Mouse (Mus musculus): ENCODE results near the gene Pdhb. TPM values are rescaled to one million over a fixed set of nuclear protein-coding genes. Genes with fewer than 3 reads are reported as not detected.

The Pdhb gene
- polyA plus RNA-seq, 1 experiment from 2014 or later: 225 TPM

DNA sequence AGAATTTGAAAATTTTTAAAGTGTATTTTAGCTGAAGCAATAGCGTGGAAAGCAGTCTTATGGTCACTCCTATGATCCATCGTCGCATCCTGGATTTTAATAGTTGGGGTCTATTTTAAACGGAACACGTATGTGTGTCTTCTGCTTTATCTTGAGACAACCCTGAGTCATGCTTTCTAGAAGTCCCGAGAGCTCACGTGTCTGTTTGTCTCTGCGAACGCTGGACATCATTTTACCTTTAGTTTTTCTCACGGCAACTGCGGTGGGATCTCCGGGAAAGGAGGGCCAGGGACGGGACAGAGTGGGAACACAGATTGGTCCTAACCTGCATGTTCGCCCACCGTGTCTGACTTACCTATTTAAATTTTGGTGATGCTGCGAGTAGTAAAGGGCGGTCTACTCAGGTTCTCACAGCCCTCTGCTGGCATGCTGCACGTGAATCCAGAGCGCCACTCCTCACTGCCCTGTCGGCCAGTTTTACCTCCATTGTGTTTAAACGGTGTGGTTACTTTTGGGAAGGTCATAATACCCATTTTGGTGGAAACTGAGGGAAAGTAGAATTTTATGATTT is 42.5 kb upstream of the Pdhb start:
- ATAC-seq (ENCODE audit: insufficient read depth, low FRiP score, low TSS enrichment) (no peak), DNase-seq (ENCODE audit: low spot score) (peak; percentile 14)
- Histone ChIP-seq H3K4me2 (ENCODE audit: low read depth) (peak overlapping the region; percentile 69), H3K9ac (ENCODE audit: low read length) (no peak overlapping the region), H3K4me1 (ENCODE audit: control insufficient read depth, insufficient read depth, low read length) (peaks cover 17% of the 10 kb centered on the region), H3K27ac (ENCODE audit: low read depth, low read length) (no peak overlapping the region), H3K36me3 (ENCODE audit: control insufficient read depth, insufficient read depth, low read length) (no peaks in the 10 kb centered on the region), H3K27me3 (ENCODE audit: control insufficient read depth, insufficient read depth, low read length) (peaks cover 8% of the 10 kb centered on the region; the same call in 1 of the 2 replicates), H3K4me3 (ENCODE audit: low read depth, low read length) (peak overlapping the region; percentile 73), H3K9me3 (ENCODE audit: control insufficient read depth, low read length) (no peaks in the 10 kb centered on the region)
- 15% methylated on average over 21 of the region's 21 CpGs for WGBS

DNA sequence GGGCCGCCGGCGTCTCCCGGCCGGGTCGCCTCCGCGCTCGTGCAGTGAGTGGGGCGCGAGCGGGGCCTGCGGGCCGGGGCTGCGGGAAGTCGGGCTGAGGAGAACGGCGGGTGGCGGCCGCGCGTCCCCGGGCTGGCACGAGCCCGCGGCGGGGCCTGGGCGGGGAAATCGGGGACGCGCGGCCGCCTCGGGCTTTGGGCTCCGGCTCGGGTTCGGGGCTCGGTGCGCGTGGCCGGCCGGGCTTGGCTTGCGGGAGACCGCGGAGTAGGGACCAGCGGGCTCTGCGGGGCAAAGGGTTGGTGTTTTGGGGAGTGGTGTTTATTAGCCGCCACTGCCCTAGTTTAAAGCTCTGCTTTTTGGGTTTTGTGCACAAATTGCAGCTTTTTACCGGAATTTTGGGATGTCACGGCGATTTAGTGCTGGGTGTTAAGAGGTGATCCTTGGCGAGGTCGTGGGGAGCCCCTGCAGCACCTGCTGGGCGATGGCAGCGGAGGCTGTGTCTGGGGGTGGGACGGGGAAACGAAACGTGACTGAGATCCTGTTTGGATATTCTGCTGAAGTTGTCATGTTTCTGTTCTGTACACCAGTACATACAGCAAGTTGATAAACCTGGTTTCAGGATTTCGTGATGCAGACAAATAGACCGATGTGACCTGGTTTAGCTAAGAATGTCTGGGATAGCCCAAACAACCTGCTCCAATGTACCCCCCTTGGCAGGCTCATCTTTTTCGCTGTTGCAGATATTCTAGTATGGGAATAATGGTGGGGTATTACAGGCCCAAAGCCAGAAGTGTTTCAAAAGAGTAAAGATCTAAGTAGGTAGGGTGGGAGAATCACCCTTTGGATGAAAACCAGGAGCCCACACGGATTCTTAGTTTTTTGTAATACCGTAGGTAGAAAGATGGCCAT is 41.7 kb upstream of the Pdhb start:
- no peaks in the 10 kb centered on the region for H3K9me3 ChIP-seq (ENCODE audit: control insufficient read depth, low read length)
- WGBS: 2% methylated on average over 45 of the region's 63 CpGs
- peaks cover 15% of the 10 kb centered on the region for H3K4me1 ChIP-seq (ENCODE audit: control insufficient read depth, insufficient read depth, low read length)
- H3K36me3 ChIP-seq (ENCODE audit: control insufficient read depth, insufficient read depth, low read length): no peaks in the 10 kb centered on the region
- peaks cover 8% of the 10 kb centered on the region; the same call in 1 of the 2 replicates for H3K27me3 ChIP-seq (ENCODE audit: control insufficient read depth, insufficient read depth, low read length)
- peak; percentile 78 for DNase-seq (ENCODE audit: low spot score)
- H3K4me2 ChIP-seq (ENCODE audit: low read depth): peak overlapping the region; percentile 69
- H3K9ac ChIP-seq (ENCODE audit: low read length): peak overlapping the region; percentile 87
- ATAC-seq (ENCODE audit: insufficient read depth, low FRiP score, low TSS enrichment): peak; percentile 76
- peak overlapping the region; percentile 73 for H3K4me3 ChIP-seq (ENCODE audit: low read depth, low read length)
- peak overlapping the region; percentile 87 for H3K27ac ChIP-seq (ENCODE audit: low read depth, low read length)

DNA sequence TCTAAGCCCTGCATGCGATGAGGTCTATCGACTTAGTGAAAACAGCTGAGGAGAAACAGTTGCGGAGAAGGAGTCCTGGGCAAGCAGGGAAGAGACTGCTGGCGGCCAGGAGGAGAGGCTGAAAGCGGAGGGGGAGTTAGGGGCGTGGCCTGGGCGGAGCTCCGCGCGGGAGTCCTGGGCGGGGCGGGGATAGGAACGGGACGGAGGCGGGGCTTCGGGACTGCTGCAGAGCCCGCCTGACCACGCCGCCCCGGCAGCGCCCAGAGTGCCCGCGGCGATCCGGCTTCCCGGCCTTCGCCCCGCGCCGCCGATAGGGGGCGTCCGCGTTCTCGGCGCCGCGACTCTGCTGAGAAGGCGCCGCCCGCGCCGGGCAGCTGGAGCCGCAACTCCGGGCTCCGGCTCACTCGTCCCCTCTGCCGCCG is 41.0 kb upstream of the Pdhb start, which contains the start of gene Kctd6:
Gene Kctd6, plus strand, starts transcription at position 338 of the 422 bp plus-strand sequence.
- under 1% methylated on average over 22 of the region's 49 CpGs for WGBS
- Histone ChIP-seq H3K27ac (ENCODE audit: low read depth, low read length) (peak within 1 kb of the TSS; percentile 87), H3K9me3 (ENCODE audit: control insufficient read depth, low read length) (no peaks in the 10 kb centered on the region), H3K4me2 (ENCODE audit: low read depth) (peak within 1 kb of the TSS; percentile 69), H3K27me3 (ENCODE audit: control insufficient read depth, insufficient read depth, low read length) (peaks cover 8% of the 10 kb centered on the region; the same call in 1 of the 2 replicates), H3K4me1 (ENCODE audit: control insufficient read depth, insufficient read depth, low read length) (peaks cover 12% of the 10 kb centered on the region), H3K9ac (ENCODE audit: low read length) (peak within 1 kb of the TSS; percentile 87), H3K36me3 (ENCODE audit: control insufficient read depth, insufficient read depth, low read length) (no peaks in the 10 kb centered on the region), H3K4me3 (ENCODE audit: low read depth, low read length) (peak within 1 kb of the TSS; percentile 73)
- DNase-seq (ENCODE audit: low spot score) (peak; percentile 98), ATAC-seq (ENCODE audit: insufficient read depth, low FRiP score, low TSS enrichment) (peak; percentile 97)

DNA sequence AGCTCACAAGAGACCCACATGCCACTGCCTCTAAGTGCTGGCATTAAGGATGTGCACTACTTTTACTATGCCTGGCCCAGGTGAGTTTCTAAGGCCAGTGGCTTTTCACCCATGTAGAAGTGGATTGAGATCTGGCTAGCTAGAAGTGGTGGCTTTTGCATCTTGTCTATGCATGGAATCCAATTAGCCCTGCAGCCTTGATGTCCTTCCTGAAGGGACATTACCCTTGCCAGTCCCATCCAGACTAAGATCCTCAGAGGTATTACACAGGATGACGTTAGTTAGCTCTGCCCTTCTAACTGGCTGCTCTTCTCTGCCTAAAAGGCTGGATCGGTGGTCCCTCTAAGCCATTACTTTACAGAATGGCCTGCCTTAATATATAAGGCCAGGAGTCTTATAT is 40.2 kb upstream of the Pdhb start:
- H3K36me3 ChIP-seq (ENCODE audit: control insufficient read depth, insufficient read depth, low read length): no peaks in the 10 kb centered on the region
- WGBS: 80% methylated on average over 2 of the region's 2 CpGs
- H3K4me3 ChIP-seq (ENCODE audit: low read depth, low read length): no peak overlapping the region
- no peak overlapping the region for H3K27ac ChIP-seq (ENCODE audit: low read depth, low read length)
- no peak overlapping the region for H3K4me2 ChIP-seq (ENCODE audit: low read depth)
- DNase-seq (ENCODE audit: low spot score) (no peak), ATAC-seq (ENCODE audit: insufficient read depth, low FRiP score, low TSS enrichment) (no peak)
- H3K9ac ChIP-seq (ENCODE audit: low read length): no peak overlapping the region
- H3K9me3 ChIP-seq (ENCODE audit: control insufficient read depth, low read length): no peaks in the 10 kb centered on the region
- H3K4me1 ChIP-seq (ENCODE audit: control insufficient read depth, insufficient read depth, low read length): peaks cover 6% of the 10 kb centered on the region; the same call in 1 of the 2 replicates
- H3K27me3 ChIP-seq (ENCODE audit: control insufficient read depth, insufficient read depth, low read length): peaks cover 8% of the 10 kb centered on the region; the same call in 1 of the 2 replicates

DNA sequence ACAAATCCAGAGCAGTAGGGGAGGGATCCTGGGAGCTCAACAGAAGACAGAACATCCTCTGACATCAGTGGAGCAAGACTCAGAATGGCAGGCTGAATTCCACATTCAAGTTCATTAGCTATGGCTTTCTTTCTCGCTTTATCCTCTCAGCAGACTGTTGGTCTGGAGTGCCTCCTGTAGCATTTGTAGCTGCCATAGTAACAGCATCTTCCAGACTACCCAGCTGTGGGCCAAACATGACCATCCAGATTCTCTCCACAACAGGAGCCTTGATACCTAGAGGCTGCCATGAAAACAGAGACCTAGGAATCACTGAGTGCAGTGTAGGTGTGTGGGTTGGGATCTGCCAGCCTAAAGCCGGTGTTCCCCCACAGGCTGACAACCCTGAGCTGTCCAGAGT is 37.1 kb upstream of the Pdhb start:
- Histone ChIP-seq H3K9me3 (ENCODE audit: control insufficient read depth, low read length) (no peaks in the 10 kb centered on the region), H3K27me3 (ENCODE audit: control insufficient read depth, insufficient read depth, low read length) (no peaks in the 10 kb centered on the region), H3K27ac (ENCODE audit: low read depth, low read length) (no peak overlapping the region), H3K4me3 (ENCODE audit: low read depth, low read length) (no peak overlapping the region), H3K36me3 (ENCODE audit: control insufficient read depth, insufficient read depth, low read length) (no peaks in the 10 kb centered on the region), H3K9ac (ENCODE audit: low read length) (no peak overlapping the region), H3K4me1 (ENCODE audit: control insufficient read depth, insufficient read depth, low read length) (peaks cover 7% of the 10 kb centered on the region; the same call in 1 of the 2 replicates), H3K4me2 (ENCODE audit: low read depth) (no peak overlapping the region)
- DNase-seq (ENCODE audit: low spot score) (no peak), ATAC-seq (ENCODE audit: insufficient read depth, low FRiP score, low TSS enrichment) (no peak)
- 96% methylated on average over 2 of the region's 2 CpGs for WGBS

DNA sequence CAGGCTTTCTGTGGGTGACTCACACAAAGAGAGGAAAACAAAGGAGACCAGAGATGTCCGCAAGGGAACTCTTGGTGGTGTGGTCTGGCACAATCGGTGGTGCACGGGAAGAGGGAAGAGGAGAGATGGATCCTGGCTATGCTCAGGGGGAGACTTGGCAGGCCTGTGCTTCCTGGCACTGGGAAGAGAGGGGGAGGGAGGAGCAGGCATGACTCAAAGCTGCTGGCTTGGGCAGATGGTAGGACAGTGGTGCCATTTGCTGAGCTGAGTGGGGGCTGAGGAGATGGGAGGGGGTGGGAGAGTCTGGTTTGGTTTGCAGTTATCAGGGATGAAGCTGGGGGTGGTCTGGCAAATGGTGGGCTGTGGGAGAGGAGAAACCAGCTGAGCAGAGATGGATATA is 36.1 kb upstream of the Pdhb start:
- H3K36me3 ChIP-seq (ENCODE audit: control insufficient read depth, insufficient read depth, low read length): no peaks in the 10 kb centered on the region
- no peak overlapping the region for H3K9ac ChIP-seq (ENCODE audit: low read length)
- no peak overlapping the region for H3K27ac ChIP-seq (ENCODE audit: low read depth, low read length)
- no peak for DNase-seq (ENCODE audit: low spot score)
- no peak overlapping the region for H3K4me3 ChIP-seq (ENCODE audit: low read depth, low read length)
- no peak for ATAC-seq (ENCODE audit: insufficient read depth, low FRiP score, low TSS enrichment)
- H3K9me3 ChIP-seq (ENCODE audit: control insufficient read depth, low read length): no peaks in the 10 kb centered on the region
- 74% methylated on average over 3 of the region's 3 CpGs for WGBS
- peaks cover 4% of the 10 kb centered on the region; the same call in 1 of the 2 replicates for H3K4me1 ChIP-seq (ENCODE audit: control insufficient read depth, insufficient read depth, low read length)
- no peaks in the 10 kb centered on the region for H3K27me3 ChIP-seq (ENCODE audit: control insufficient read depth, insufficient read depth, low read length)
- H3K4me2 ChIP-seq (ENCODE audit: low read depth): no peak overlapping the region

DNA sequence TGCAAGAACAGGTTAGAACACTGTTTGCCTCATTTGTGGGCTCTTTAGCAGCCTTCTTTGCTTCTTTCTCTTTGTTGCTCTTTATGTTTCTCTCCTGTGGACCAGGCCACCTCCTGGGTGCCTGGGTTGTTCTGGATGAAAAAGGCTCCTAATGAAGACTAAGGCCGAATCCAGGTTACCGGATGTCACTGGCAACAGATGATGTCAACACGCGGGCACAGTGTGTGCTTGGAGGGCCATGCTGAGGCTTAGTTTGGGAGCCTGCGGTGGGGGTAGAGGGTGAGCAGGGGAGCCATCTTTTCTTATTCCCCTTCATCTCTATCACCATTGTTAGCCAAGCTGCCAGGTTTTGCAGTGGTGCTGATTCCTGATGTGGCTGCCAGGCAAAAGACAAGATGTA is 34.7 kb upstream of the Pdhb start:
- Histone ChIP-seq H3K36me3 (ENCODE audit: control insufficient read depth, insufficient read depth, low read length) (no peaks in the 10 kb centered on the region), H3K4me1 (ENCODE audit: control insufficient read depth, insufficient read depth, low read length) (peaks cover 4% of the 10 kb centered on the region; the same call in 1 of the 2 replicates), H3K4me2 (ENCODE audit: low read depth) (no peak overlapping the region), H3K9ac (ENCODE audit: low read length) (no peak overlapping the region), H3K27me3 (ENCODE audit: control insufficient read depth, insufficient read depth, low read length) (no peaks in the 10 kb centered on the region), H3K27ac (ENCODE audit: low read depth, low read length) (no peak overlapping the region), H3K4me3 (ENCODE audit: low read depth, low read length) (no peak overlapping the region), H3K9me3 (ENCODE audit: control insufficient read depth, low read length) (no peaks in the 10 kb centered on the region)
- DNase-seq (ENCODE audit: low spot score): no peak
- WGBS: 64% methylated on average over 5 of the region's 5 CpGs
- ATAC-seq (ENCODE audit: insufficient read depth, low FRiP score, low TSS enrichment): no peak

DNA sequence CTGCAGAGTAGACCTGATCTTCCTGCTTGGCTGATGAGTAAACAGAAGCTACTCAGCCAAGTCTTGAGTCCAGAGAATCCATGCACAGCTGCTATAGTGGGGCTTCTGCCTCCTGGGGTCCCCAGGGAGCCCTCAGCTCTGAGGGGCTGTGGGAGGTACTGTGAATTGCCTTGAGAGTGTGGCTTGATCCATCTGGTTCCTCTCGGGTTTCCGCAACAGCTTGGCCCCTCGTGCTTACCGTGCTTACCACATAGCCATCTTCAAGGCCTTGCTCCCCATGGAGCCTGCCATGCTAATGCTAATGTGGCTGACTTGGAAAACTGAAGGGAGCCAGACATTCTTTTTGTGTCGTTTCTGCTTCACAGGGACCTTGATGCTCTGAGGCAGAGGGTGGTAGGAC is 34.3 kb upstream of the Pdhb start:
- Histone ChIP-seq H3K27me3 (ENCODE audit: control insufficient read depth, insufficient read depth, low read length) (no peaks in the 10 kb centered on the region), H3K4me3 (ENCODE audit: low read depth, low read length) (no peak overlapping the region), H3K4me2 (ENCODE audit: low read depth) (no peak overlapping the region), H3K9me3 (ENCODE audit: control insufficient read depth, low read length) (no peaks in the 10 kb centered on the region), H3K4me1 (ENCODE audit: control insufficient read depth, insufficient read depth, low read length) (peaks cover 4% of the 10 kb centered on the region; the same call in 1 of the 2 replicates), H3K27ac (ENCODE audit: low read depth, low read length) (no peak overlapping the region), H3K36me3 (ENCODE audit: control insufficient read depth, insufficient read depth, low read length) (no peaks in the 10 kb centered on the region), H3K9ac (ENCODE audit: low read length) (no peak overlapping the region; the same call in 1 of the 2 replicates)
- peak; percentile 48; the same call in 1 of the 2 replicates for ATAC-seq (ENCODE audit: insufficient read depth, low FRiP score, low TSS enrichment)
- WGBS: 13% methylated on average over 5 of the region's 5 CpGs
- DNase-seq (ENCODE audit: low spot score): peak; percentile 48
